Mouse (Mus musculus) brown adipose tissue, adult 24 weeks (tissue): ENCODE measurements around the gene Epc2. TPM values are rescaled to one million over a fixed set of nuclear protein-coding genes. Genes with fewer than 3 reads are reported as not detected.

Experiments
- H3K27ac ChIP-seq: fragments of 200-500 bp; replicated peaks from 2 replicates; pipeline ENCODE4 v1.5.1; 2012; ENCODE audit warnings: low read depth, mild to moderate bottlenecking, low read length
- H3K4me1 ChIP-seq: fragments of 200-500 bp; 2 replicates; pipeline ENCODE4 v1.6.1; 2012; ENCODE audit warnings: low read length, mixed read lengths; ENCODE audit not compliant: control insufficient read depth, insufficient read depth, insufficient read length
- H3K4me3 ChIP-seq: fragments of 200-500 bp; 2 replicates; pipeline ENCODE4 v1.5.1; 2012; ENCODE audit warnings: low read depth, mild to moderate bottlenecking, low read length, moderate library complexity; ENCODE audit not compliant: insufficient read depth
- polyA plus RNA-seq: library from polyadenylated mRNA; stranded (reverse); fragments of >200 nt; gene quantifications from 2 replicates; pipeline ENCODE4 v1.2.4, GENCODE M21; 2012; ENCODE audit not compliant: missing spikeins, insufficient read depth, insufficient read length

The Epc2 gene
- polyA plus RNA-seq, 1 experiment: 9.0 TPM

DNA sequence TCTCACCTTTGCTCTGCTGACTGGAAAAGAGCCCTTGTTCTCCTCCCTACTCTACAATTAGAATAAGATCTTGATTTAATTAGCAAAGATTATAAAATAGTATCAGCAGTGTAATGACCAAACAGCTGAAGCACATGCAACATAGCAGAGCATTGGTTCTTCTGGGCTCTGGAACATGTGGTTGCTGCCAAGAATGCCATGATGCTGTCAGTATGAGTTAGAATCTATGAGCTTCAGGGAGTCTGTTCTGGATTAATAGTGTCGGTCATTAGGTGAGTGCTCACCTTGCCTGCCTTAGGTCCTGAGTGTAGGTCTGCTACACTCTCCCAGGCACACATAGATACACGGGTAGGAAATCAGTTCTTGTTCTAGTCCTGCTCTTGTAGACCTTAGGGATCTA, 69.1 kb downstream of the Epc2 start:
- H3K4me3 ChIP-seq: no peak overlapping the region
- H3K4me1 ChIP-seq: no peaks in the 10 kb centered on the region
- H3K27ac ChIP-seq: no peak overlapping the region

- Histone ChIP-seq H3K4me1 (no peaks in the 10 kb centered on the region), H3K4me3 (no peak overlapping the region), H3K27ac (no peak overlapping the region)
Measured at GRCm38 (mm10) chr2:49520989-49521388, 69.7 kb downstream of the Epc2 start.

- no peaks in the 10 kb centered on the region for H3K4me1 ChIP-seq
- H3K27ac ChIP-seq: no peak overlapping the region
- H3K4me3 ChIP-seq: no peak overlapping the region
Measured at GRCm38 (mm10) chr2:49521564-49521963, 70.3 kb downstream of the Epc2 start.

GRCm38 (mm10) chr2:49522578-49522977, 71.3 kb downstream of the Epc2 start:
- no peak overlapping the region for H3K4me3 ChIP-seq
- no peaks in the 10 kb centered on the region for H3K4me1 ChIP-seq
- H3K27ac ChIP-seq: no peak overlapping the region

- H3K4me3 ChIP-seq: no peak overlapping the region
- no peaks in the 10 kb centered on the region for H3K4me1 ChIP-seq
- no peak overlapping the region for H3K27ac ChIP-seq
Measured at GRCm38 (mm10) chr2:49537147-49537546, 85.9 kb downstream of the Epc2 start.

DNA sequence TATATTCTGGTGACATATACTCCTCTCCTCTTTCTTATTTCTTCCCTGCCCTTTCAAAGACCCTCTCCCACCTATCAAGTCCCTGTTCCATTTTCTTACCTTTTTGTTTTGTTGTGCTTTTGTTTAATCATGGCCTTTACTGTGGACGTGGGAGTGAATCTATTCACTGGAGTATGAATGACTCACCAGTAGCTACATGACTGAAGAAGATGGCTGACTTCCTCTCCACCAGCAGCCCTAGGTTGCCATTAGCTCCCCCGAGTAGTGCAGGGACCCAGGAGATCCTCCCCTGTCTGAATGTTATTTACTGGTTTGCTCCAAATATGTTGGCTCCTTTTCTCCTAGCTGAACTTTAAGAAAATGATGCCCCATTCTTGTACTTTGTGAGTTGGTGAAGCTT, 86.8 kb downstream of the Epc2 start:
- H3K4me1 ChIP-seq: no peaks in the 10 kb centered on the region
- H3K27ac ChIP-seq: no peak overlapping the region
- no peak overlapping the region for H3K4me3 ChIP-seq

GRCm38 (mm10) chr2:49539745-49540144, 88.5 kb downstream of the Epc2 start:
- H3K4me3 ChIP-seq: no peak overlapping the region
- no peak overlapping the region for H3K27ac ChIP-seq
- no peaks in the 10 kb centered on the region for H3K4me1 ChIP-seq

DNA sequence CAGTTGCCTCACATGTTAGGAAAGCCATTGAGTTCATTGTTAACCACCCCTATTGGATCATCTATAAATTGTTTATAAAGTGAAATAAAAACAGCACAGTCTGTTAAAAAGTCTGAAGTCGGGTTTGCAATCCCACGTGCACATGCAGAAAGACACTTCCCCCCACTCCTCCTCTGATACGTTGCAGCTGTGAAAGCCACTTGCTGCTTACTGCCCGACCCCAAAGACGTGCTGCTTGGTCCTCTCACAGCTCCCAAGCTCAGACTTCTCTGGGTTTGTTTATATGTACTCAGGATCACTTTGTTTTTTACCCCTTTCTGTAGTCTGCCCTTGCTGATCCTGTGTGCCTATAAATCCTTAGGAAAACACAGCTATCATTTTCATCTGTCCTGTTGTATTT, 96.5 kb downstream of the Epc2 start:
- Histone ChIP-seq H3K27ac (no peak overlapping the region), H3K4me3 (no peak overlapping the region), H3K4me1 (no peaks in the 10 kb centered on the region)

DNA sequence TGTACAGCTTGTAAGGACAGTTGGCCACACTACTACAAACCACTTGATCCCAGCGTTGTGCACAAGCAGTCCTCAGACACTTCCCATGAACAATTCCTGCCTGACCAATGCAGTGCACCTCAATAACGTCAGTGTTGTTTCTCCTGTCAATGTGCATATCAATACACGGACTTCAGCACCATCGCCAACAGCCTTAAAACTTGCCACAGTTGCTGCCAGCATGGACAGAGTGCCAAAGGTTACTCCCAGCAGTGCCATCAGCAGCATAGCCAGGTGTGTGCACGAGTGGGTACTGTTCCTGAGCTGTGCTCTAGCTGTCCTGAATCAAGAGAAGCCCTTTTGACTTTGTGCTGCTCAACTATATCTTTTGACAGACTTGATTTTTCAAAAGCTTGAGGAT, 97.2 kb downstream of the Epc2 start:
- H3K4me3 ChIP-seq: no peak overlapping the region
- no peak overlapping the region for H3K27ac ChIP-seq
- no peaks in the 10 kb centered on the region for H3K4me1 ChIP-seq

GRCm38 (mm10) chr2:49553096-49553495, 101.8 kb downstream of the Epc2 start:
- H3K4me3 ChIP-seq: no peak overlapping the region
- no peak overlapping the region for H3K27ac ChIP-seq
- no peaks in the 10 kb centered on the region for H3K4me1 ChIP-seq

DNA sequence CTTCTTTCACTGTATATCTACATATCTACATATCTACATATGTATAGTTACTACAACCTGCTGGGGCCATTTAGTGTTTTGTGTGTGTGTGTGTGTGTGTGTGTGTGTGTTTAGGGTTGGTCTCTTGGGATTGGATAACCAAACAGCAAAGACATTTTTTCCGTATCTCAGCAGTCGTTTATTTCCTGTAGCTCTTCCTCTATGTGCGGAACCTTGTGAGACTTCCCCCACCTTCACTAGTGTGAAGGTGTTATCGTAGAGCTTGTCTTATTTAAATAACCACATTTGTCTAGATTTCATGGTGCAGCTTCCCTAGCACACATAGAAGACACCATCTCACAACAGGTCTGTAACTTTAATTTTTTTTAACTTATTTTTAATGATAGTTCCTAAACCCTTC, 106.1 kb downstream of the Epc2 start:
- Histone ChIP-seq H3K4me3 (no peak overlapping the region), H3K27ac (no peak overlapping the region), H3K4me1 (no peaks in the 10 kb centered on the region)

GRCm38 (mm10) chr2:49558361-49558760, 107.1 kb downstream of the Epc2 start:
- Histone ChIP-seq H3K4me3 (no peak overlapping the region), H3K4me1 (no peaks in the 10 kb centered on the region), H3K27ac (no peak overlapping the region)

GRCm38 (mm10) chr2:49562688-49563350, 111.5 kb downstream of the Epc2 start:
- Histone ChIP-seq H3K4me3 (no peak overlapping the region), H3K4me1 (no peaks in the 10 kb centered on the region), H3K27ac (no peak overlapping the region)

- H3K27ac ChIP-seq: no peak overlapping the region
- H3K4me3 ChIP-seq: no peak overlapping the region
- H3K4me1 ChIP-seq: peaks cover 8% of the 10 kb centered on the region
Measured at GRCm38 (mm10) chr2:49569862-49570777, 118.8 kb downstream of the Epc2 start.

DNA sequence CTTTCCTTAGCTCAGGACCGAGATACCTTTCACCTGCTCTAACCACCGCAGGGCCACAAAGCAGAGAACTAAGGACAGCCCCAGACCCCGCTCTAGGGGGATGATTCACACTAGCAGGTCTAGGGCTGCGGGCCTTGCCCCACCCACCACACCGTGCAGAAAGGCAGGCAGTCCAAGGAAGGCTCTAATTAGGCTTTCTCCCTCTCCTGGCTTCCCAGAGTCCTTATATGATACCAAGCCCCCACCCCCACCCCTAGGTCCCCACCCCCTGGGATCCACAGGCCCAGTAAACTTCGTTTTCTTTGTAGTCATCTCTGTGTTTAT, 119.5 kb downstream of the Epc2 start:
- H3K4me1 ChIP-seq: peaks cover 8% of the 10 kb centered on the region
- H3K27ac ChIP-seq: no peak overlapping the region
- H3K4me3 ChIP-seq: no peak overlapping the region
